Mouse (Mus musculus): Measurements from ENCODE around the gene Prkag2.

GRCm38 (mm10) chr5:24984157-24984556, 116.3 kb downstream of the Prkag2 start:
- TF ChIP-seq MYOD1 (IDR thresholded peaks at IDR 0.05; ENCODE audit: control insufficient read depth, insufficient read length, low read depth) = no peak
- TF ChIP-seq CTCF (IDR thresholded peaks at IDR 0.05; ENCODE audit: control insufficient read depth, insufficient read depth, insufficient read length) = no peak
- no peak for TF ChIP-seq MAX (IDR thresholded peaks at IDR 0.05)
- TF ChIP-seq USF1 (IDR thresholded peaks at IDR 0.05; ENCODE audit: low read depth) = no peak
- TF ChIP-seq MYOG (IDR thresholded peaks at IDR 0.05; ENCODE audit: control insufficient read depth, extremely low read depth, insufficient read length) = no peak
- TF ChIP-seq CEBPB (IDR thresholded peaks at IDR 0.05; ENCODE audit: low read depth) = no peak
